Mouse (Mus musculus): ENCODE results near the gene Dnah7b.
"Not testable (repeated sequence)": the region's sequence is repeated elsewhere in the genome, so short reads cannot be mapped to it uniquely, and the experiment has no call there.

Gene Dnah7b

DNA sequence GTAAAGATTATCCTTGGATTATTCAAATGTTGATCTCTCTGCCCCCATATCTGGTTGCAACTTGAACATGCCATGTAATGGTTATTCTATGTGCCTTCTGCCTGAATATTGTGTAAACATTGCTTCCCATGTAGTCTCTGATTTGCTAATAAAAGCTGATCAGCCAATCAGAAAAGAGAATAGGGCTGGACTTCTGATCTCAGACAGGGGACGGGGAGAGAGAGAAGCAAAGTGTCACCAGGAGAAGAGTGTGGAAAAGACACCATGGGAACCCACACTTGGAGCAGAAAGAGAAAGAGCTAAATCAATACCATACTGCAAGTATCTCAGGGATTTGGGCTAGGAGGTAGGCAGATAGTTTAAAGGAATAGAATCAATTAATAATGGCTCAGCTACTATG, at the start of gene Dnah7b:
Gene Dnah7b, plus strand, starts transcription at position 301 of the 400 bp plus-strand sequence.
- DNase-seq (ENCODE audit: extremely low read depth, low read depth): no peak

DNA sequence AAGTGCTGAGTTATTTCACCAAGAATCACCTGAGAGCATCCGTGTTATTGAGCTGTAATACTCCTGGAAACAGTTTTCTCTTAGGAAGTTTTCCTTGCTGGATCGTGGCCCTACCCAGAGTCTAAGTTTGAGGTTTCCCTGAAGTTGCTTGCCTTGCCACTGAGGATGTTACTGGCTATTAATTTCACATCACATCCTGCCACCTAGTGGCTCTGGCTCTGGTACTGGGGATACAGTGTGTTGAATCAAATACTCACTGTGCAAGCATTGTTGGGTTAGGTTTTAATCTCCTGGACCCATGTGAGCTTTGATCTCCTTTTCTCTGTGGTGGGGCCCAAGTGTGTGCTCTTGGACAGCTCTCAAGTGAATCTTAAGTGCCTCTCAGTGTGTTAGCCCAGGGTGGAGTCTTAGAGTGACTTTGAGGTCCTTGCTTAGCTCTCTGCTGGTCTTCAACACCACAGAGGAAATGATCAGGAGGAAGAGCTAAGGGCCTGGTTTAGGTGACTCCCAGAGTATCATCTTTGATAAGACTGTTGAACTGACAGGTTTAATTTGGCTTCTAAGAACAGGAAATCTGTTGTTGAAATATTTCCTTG, 47.6 kb upstream of the Dnah7b start:
- no peak for DNase-seq (ENCODE audit: extremely low read depth, low read depth)

DNA sequence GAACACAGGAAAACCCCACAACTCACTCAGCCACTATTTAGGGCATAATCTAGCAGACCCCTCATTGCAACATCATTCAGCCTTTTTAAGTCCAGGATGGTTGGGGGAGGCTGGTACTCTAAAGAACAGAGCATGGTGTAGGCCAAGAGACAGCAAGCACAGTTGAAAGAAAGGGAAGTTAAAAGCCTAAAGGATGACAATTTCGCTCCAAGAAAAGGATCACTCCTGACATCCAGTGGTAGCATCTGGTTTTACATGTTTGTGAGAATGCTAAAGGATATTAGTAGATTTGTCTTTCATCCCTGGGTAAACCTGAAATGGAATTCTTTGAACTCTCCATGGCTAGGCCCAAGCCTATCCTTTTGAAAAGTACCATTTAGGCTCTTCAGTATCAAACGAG, 43.9 kb upstream of the Dnah7b start:
- peak; percentile 52 for DNase-seq (ENCODE audit: extremely low read depth, low read depth)

DNA sequence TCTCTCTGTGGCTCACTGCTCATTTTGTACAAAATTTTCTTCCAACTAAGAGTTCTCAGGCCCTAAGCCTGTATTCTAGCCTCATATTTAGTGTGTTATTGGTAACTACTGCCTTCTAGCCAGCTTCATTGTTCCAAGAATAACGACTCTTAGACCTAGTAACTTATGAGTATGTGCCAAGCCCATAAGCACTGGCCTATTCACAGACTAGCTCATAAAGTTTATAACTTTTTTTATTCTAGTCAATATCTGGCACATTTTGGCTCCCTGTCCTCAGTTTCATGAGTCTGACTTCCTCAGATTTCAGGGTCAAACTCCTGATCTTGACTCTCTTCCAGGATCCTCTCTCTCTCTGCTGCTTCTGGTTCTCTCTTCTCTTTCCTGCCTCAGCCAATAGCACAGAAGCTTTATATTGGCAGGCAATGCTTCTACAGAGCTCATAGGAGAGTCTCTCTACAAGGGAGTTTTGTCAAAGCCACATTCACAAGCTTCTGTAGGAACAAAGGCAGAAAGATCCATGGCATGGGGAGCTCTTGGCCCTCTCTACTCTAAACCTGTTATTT, 34.0 kb upstream of the Dnah7b start:
- no peak for DNase-seq (ENCODE audit: extremely low read depth, low read depth)

DNA sequence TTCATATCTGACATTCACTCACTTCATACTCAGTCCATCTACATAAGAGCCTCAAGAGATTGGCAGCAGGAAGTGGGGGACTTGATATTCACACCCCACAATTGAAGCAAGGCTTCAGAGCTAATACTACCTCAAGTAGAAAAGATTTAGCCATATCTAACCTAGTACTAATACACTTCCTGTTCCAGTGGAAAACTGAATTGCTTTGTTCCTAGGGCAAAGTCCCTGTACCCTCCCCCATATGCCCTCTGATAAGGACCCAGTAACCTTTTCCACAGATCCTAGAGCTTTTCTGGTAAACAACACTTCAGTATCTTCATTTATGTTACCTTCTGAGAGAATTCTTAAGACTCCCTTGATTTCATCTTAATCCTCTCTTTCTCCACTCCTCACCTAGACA, 17.9 kb upstream of the Dnah7b start:
- no peak for DNase-seq (ENCODE audit: extremely low read depth, low read depth)

DNA sequence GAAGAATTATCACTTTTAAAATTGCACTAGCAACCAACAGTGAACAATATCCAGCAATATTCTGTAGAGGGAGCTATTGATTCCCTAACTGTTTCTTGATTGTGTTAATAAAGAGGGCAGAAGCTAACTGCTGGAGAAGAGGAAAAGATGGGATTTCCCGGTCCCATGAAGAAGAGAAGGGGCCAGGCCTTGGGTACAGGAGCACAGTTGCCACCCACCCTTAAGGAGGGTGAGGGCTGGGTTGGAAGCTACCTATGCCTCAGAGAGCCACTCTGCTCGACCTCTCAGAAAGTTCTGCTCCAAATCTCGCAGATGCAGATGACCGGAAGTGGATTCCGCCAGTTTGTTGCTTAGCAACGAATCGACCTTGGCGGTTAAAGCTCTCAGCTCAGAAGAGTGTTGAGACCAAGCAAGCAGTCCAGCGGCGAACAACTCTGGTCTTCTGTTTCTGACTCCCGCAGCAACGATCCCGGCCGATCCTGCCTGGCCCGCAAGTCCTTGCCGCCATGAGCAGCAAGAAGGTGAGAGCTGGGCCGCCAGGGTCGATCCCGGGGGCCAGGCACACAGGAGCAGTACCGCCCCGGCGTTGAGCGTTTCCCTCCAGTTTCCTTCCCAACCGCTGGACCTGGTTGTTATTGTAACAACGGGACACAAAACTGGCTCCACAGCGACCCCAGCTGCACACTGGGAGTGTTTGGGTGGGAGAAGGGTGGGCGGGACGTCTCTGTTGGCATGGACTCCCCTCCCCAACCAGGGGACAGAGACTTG, 553 bp downstream of the Dnah7b start:
- DNase-seq (ENCODE audit: extremely low read depth, low read depth): no peak

DNA sequence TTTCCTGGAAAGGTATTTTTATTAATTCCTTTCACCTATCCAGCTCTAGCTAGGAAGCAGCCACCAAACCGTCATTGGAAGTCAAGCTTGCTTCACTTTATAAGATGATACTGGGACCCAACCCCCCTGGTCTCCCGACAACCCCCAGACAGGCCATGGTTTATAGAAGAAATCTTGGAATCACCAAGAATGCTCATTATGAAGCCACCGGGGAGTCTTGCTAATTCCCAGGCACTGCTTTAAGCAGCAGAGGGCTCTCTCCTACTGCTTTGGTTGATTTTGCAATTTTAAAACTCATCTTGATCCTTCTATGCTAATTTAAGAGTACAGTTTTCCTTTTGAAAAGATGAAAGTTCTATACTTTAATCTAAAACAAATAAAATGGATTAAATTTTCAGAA, 2.7 kb downstream of the Dnah7b start:
- not testable (repeated sequence) for DNase-seq (ENCODE audit: extremely low read depth, low read depth)

DNA sequence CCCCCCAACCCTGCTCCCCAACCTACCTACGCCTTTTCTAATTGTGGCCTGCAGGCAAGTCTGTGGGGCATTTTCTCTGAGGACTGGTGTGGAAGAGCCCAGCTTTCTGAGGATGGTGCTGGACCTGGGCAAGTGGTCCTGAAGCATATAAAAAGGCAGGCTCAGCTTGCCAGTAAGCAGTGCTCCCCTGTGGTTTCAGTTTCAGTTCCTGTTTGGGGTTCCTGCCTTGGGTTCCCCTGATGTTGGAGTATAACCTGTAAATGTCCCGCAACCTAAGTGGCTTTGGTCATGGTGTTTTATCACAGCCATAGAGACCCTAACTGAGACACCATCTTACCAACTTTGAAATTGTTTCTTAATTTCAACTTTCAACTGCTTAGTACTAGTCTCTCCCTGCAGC, 11.8 kb downstream of the Dnah7b start:
- no peak for DNase-seq (ENCODE audit: extremely low read depth, low read depth)

DNA sequence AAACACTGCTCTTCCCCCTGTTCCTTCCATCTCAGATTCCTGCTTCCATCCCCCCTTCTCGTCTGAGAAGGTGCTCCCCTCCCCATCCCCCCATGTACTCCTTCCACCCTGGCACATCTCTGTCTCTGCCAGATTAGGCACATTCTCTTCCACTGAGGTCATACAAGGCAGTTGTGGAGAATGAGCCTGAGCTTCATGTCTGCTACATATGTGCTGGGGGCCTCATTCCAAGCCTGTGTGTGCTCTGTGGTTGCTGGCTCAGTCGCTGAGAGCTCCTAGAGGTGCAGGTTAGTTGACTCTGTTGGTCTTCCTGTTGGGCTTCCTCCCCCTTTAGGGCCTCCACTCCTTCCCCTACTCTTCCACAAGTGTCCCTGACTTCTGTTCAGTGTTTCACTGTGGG, 34.4 kb downstream of the Dnah7b start:
- DNase-seq (ENCODE audit: extremely low read depth, low read depth): no peak

DNA sequence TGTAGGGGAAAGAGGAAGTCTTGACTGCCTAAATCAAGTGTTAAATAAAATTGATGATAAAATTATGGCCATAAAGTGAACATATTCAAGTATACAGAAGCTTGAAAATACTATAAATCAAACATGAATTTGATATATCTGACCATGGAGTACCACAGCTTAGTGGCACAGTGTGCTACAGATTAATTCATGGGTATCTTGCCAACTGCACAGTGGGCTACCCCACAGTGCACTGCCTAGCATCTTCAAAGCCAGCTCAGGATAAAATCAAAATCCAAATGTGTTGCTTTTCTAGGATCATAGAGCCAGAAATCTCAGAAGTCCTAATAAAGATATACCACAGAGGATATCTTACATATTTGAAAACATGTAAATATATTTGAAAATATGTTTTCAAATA, 46.5 kb downstream of the Dnah7b start:
- not testable (repeated sequence) for DNase-seq (ENCODE audit: extremely low read depth, low read depth)

DNA sequence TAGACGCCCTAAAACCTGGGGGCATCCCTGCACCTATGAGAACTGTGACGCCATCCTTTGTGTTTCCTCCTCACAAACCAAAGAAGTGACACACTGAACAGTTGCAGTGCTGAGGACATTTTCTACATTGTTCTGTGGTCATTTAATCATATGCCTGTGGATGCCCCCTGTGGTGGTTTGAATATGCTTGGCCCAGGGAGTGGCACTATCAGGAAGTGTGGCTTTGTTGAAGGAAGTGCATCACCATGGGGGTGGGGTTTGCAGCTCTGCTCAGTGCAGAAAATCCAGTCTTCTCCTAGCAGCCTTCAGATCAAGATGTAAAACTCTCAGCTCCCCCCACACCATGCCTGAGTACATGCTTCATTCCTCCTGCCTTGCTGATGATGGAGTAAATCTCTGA, 51.1 kb downstream of the Dnah7b start:
- not testable (repeated sequence) for DNase-seq (ENCODE audit: extremely low read depth, low read depth)

DNA sequence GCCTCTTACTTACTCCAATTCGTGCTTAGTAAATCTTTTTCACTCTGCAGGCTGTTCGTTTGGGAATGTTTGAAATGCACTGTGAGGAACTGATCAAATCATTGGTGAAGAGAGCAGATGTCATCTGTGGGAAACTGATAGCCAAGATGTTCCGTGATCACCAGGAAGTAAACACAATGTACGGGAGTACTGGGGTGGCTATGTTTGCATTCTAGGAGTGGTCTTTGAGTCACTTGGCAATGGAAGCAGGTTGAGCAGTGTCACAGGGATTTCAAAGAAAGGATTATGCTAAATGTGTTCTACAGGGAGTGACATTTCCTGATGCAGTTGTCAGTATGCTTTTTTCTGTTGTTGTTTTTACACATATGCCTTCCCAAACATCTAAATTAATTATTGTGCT, 61.9 kb downstream of the Dnah7b start:
- DNase-seq (ENCODE audit: extremely low read depth, low read depth): no peak

DNA sequence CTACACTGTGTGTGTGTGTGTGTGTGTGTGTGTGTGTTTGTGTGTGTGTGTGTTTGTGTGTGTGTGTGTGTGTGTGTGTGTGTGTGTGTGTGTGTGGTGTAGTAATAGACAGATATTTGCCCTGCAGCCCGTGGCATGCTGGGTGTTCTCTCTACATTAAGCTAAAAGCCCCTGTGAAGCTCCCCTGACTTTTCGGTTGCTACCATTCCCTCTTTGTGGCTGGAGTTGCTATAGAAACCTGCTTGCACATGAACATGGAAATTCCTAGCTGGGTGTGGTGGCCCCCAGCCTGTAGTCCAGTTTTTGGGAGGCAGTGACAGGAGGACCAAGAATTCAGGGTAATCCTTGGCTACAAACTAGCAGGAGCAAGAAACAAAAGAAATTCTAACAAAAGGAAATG, 130.7 kb downstream of the Dnah7b start:
- DNase-seq (ENCODE audit: extremely low read depth, low read depth): not testable (repeated sequence)

DNA sequence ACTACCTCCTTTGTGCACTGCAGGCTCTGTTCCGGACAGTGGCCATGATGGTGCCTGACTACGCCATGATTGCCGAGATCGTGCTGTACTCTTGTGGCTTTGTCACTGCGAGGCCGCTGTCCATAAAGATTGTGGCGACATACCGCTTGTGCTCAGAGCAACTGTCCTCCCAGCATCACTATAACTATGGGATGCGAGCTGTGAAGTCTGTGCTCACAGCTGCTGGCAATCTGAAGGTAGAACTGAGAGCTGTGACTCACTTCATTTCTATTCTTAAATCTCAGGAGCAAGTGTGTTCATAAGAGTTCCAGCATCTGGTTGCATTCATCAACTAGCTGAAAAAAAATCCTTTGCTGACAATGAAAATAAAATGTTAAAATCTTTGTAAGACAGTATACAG, 135.1 kb downstream of the Dnah7b start:
- DNase-seq (ENCODE audit: extremely low read depth, low read depth): not testable (repeated sequence)

DNA sequence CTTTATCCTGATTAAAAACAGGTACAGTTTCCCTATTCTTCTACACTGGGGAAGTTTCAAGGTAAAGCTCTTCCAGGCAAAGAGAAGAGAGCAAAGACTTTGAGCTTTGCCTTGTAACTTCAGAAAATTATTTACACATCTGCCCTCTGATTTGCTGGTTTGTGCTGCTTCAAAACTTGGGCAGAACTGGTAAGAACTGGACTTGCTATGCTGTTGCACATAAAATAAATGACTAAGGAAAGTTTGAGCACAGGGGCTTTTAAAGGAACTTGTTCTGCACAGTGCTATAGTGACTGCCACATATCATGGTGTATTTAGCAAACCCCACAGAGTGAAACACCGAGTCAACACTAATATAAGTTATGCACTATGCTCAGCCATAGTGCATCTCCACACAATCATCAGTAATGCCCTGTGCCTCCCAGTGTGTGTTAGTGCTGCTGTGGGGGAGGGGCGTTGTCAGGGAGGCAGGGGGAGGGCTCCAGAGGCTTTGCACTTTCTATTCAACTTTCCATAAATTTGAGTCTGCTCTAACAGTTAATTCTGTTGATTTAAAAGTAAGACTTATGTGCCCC, 144.0 kb downstream of the Dnah7b start:
- DNase-seq (ENCODE audit: extremely low read depth, low read depth): not testable (repeated sequence)

DNA sequence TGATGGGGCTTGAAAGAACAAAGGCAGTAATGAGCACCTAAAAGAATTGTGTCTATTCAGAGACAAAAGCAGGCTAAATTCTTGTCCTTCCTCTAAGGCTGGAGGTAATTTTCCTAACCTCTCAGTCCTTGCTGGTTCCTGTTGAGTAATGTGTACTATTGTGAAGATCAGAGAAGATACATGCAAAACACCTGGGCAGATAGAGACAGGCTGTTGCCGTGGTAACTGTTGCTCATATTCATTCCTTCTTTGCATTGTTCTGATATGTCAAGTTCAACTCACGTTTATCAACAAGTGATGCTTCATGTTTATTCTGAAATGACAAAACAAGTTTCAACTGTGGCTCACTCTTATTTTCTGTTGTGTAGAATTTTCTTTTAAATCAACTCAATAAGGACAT, 156.6 kb downstream of the Dnah7b start:
- DNase-seq (ENCODE audit: extremely low read depth, low read depth): not testable (repeated sequence)

DNA sequence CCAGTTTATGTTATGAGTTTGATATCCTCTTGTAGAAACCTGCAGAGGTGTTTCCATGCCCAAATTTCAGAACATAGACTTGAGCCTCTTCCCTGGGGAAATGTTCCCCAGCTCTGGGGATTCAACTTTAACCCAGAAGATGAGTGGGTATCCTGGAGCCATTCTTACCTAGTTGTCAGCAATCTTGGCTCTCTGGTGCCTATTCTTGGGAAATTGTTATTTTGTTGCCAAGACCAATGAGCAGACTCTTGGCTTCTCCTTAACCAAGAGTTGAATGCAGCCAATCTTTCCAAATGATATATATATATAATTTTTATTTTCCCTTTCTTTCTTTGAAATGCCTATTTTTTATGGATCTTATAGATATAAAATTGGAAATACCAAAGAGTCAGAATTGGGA, 160.0 kb downstream of the Dnah7b start:
- not testable (repeated sequence) for DNase-seq (ENCODE audit: extremely low read depth, low read depth)

DNA sequence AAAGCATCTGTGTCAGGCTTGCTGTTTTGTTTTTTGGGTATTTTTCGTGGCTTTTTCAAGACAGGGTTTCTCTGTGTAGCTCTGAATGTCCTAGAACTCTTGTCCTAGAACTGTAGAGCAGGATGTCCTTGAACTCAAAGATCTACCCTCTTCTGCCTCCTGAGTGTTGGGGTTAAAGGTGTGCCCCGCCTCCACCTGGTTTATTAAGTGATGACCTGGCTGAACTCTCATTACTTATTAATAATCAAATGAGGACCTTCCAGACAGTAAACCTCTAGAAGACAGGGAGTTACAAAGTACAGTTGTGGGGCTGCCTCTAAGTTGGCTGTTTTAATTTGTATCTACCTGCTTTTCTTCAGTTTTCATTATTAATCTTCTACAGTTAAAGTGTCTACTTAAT, 202.7 kb downstream of the Dnah7b start:
- DNase-seq (ENCODE audit: extremely low read depth, low read depth): not testable (repeated sequence)

DNA sequence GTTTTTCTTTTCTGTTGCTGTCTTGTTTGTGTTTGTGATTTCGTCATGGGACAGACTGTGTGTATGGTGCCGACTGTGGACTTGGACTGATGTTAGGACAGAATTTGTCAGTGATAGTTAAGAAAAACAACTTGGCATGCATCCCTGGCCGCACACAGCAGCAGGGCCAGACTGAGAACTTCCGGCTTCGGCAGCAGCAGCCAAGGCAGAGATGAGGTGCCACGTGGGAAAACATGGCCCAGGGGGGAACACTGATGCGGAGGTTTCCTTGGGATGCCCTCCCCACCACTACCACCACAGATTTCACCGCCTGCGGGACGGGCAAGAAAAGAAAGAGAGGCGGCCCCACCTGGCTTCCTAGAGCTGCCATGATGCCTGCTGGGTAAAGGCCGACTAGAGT, 205.8 kb downstream of the Dnah7b start:
- DNase-seq (ENCODE audit: extremely low read depth, low read depth): no peak

DNA sequence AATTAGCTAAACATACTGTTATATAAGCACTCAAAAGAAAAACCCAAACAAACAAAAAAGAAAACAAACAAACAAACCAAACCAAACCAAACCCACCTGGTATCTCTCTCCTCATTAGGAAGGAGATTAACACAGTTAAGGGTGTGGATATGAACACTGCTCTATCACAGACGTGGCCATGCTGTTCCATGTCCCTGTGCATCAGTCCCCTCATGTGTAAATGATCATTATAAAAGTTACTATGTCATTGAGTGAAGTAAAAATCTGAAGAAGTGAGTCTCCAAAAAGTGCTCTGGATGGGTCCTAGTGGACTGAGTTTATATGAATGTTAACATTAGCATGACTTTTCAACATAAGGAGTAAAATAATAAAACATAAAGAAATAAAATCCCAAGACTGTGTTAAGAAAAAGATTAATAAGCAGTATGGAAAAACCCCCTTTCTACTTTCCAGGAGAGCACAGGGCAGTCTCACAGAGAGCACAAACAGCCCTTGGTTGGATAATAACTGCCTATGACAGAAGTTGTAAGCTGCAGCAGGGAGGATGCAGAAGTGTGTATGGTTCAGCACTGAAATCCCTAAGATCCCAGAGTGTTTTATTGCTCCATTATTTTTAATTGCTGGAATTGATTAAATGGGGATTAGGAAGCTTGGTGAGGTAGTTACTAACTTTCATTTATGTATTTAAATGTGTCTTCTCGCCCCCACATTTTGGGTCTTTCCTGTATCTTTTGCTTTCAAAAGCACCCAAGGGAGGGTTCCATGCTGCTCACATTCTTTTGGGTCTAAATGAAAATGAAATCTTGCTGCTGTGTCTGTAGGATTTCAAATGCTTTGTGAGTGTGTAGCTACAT, 212.2 kb downstream of the Dnah7b start:
- DNase-seq (ENCODE audit: extremely low read depth, low read depth): not testable (repeated sequence)

DNA sequence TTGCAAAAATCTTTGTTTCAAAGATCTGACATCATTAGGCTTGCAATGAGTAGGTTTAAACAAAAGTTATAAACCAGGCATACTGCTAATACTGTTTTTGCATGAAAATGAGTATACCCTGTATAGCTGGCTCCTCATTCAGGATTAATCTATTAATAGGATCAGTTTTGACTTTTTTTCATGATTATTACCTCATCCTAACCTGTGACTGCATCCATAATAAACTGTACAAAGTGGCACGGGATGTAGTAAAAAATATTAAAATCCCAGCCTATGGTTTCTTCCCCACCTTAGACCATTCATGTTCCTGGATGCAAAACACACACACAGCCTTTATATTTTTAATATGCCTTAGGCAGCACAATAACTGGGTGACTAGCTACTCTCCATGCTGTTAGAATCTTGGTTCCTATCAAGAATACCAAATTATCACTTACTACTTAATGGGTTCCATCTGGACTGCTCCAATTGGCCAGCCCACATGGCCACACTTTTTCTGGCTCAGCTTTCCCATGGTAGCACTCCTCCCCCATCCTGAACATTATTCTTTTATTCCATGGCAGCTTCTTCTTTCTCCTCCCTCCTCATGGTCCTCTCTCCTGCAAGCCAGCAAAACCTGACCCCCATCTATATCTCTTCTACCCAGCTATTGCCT, 212.9 kb downstream of the Dnah7b start:
- DNase-seq (ENCODE audit: extremely low read depth, low read depth): not testable (repeated sequence)
